Mouse (Mus musculus) fat pad, adult 2 months (tissue): ENCODE data around the gene Sema6b.
"Not testable (repeated sequence)": the region's sequence is repeated elsewhere in the genome, so short reads cannot be mapped to it uniquely, and the experiment has no call there.

Source experiments
- DNase-seq: peaks from one replicate; pipeline ENCODE4 v3.0.0-alpha.2; 2011; ENCODE audit warnings: low read depth, low spot score; ENCODE audit errors: extremely low read depth

Gene Sema6b

GRCm38 (mm10) chr17:56119981-56120880 lies 19.9 kb downstream of the Sema6b start:
- DNase-seq, result no peak

GRCm38 (mm10) chr17:56119431-56119830 lies 20.7 kb downstream of the Sema6b start:
- no peak for DNase-seq

- no peak for DNase-seq
Observed at GRCm38 (mm10) chr17:56117251-56117710, 22.9 kb downstream of the Sema6b start, which contains the start of gene Plin5. Gene Plin5, minus strand, starts transcription at chr17:56117596.

- no peak for DNase-seq
Observed at GRCm38 (mm10) chr17:56116193-56116592, 23.9 kb downstream of the Sema6b start.

GRCm38 (mm10) chr17:56112743-56113142 lies 27.4 kb downstream of the Sema6b start:
- no peak for DNase-seq

- no peak for DNase-seq
Observed at GRCm38 (mm10) chr17:56111864-56112263, 28.3 kb downstream of the Sema6b start.

GRCm38 (mm10) chr17:56111021-56111420 lies 29.1 kb downstream of the Sema6b start:
- no peak for DNase-seq

- no peak for DNase-seq
Observed at GRCm38 (mm10) chr17:56110571-56110970, 29.6 kb downstream of the Sema6b start.

- DNase-seq, result no peak
Observed at GRCm38 (mm10) chr17:56109219-56110051, 30.7 kb downstream of the Sema6b start, which contains the start of gene Plin4. Gene Plin4, minus strand, starts transcription at chr17:56109803.

GRCm38 (mm10) chr17:56108334-56109044 lies 31.7 kb downstream of the Sema6b start:
- DNase-seq, result no peak

- no peak for DNase-seq
Observed at GRCm38 (mm10) chr17:56107736-56108135, 32.4 kb downstream of the Sema6b start.

- no peak for DNase-seq
Observed at GRCm38 (mm10) chr17:56106981-56107380, 33.2 kb downstream of the Sema6b start.

- not testable (repeated sequence) for DNase-seq
Observed at GRCm38 (mm10) chr17:56106436-56106835, 33.7 kb downstream of the Sema6b start.

- not testable (repeated sequence) for DNase-seq
Observed at GRCm38 (mm10) chr17:56104821-56105220, 35.3 kb downstream of the Sema6b start.

- DNase-seq, result no peak
Observed at GRCm38 (mm10) chr17:56103465-56104285, 36.5 kb downstream of the Sema6b start.

- no peak for DNase-seq
Observed at GRCm38 (mm10) chr17:56102927-56103326, 37.2 kb downstream of the Sema6b start.

- no peak for DNase-seq
Observed at GRCm38 (mm10) chr17:56102158-56102557, 38.0 kb downstream of the Sema6b start.

- DNase-seq, result no peak
Observed at GRCm38 (mm10) chr17:56100811-56101210, 39.3 kb downstream of the Sema6b start.

GRCm38 (mm10) chr17:56098711-56099572 lies 41.2 kb downstream of the Sema6b start:
- DNase-seq, result no peak
